Mouse (Mus musculus) B cell, adult (primary cell): ENCODE results near the gene Olfr832. TPM values are rescaled to one million over a fixed set of nuclear protein-coding genes. Genes with fewer than 3 reads are reported as not detected.

Source experiments
- total RNA-seq: library from RNA; stranded (reverse); gene quantifications from 4 replicates; pipeline ENCODE4 v1.2.4, GENCODE M21; 2023; ENCODE audit not compliant: inconsistent age

Gene Olfr832
- not detected in 4 replicates for total RNA-seq

DNA sequence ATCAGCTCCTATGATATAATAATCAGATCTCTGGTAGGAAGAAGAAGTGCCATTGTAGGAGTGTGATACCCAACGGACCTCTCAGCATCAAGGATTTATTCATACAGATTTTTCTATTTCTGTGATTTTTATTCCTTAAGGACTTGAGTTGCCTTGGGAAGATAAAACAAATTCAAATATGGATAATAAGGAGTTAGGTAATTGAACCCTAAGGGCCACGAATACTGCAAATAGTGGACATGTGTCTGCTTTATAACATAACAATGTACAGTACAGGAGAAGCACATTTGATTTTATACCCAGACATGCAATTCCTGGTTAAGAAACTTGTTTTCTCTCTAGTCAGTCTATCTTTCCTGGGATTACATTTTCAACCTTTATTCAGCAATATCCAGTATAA, at the start of gene Olfr832:
Olfr832 (plus strand) TSS at position 301 of the 400 bp plus-strand sequence.

DNA sequence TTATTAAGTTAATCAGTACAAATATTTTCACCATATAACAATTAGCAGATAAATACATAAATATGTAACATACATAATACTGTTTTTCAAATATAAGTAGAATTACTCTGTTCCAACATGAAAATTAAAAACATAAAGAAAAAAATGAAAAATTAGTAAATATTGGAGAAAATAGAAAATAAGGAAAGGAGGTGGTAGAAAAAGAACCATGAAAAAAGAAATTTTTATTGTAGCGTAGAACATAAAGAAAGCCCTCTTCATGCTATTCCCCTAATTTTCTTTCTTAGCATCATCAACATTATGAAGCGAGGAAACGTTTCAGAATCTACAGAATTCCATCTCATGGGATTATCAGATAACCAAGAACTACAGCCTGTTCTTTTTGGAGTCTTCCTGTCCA, 50.8 kb downstream of the Olfr832 start, which contains the start of gene Olfr834:
Olfr834 (plus strand) TSS at position 301 of the 400 bp plus-strand sequence.

Other genes with a start within 250 kb of the Olfr832 start
- gene Olfr24, start 173.1 kb upstream of the Olfr832 start, total RNA-seq, result not detected in 4 replicates
- not detected in 4 replicates for gene Olfr828, start 117.6 kb upstream of the Olfr832 start, total RNA-seq
- not detected in 4 replicates for gene Olfr829, start 82.2 kb upstream of the Olfr832 start, total RNA-seq
- not detected in 4 replicates for gene Olfr830, start 62.4 kb upstream of the Olfr832 start, total RNA-seq
- not detected in 4 replicates for gene Olfr834, start 50.9 kb downstream of the Olfr832 start, total RNA-seq
- not detected in 4 replicates for gene Olfr835, start 95.6 kb downstream of the Olfr832 start, total RNA-seq
- not detected in 4 replicates for gene Olfr836, start 183.3 kb downstream of the Olfr832 start, total RNA-seq
- not detected in 4 replicates for gene Olfr837, start 199.2 kb downstream of the Olfr832 start, total RNA-seq
- gene Olfr839-ps1, start 240.2 kb downstream of the Olfr832 start, total RNA-seq, result 0.06 TPM in 2 of 4 replicates, not detected in the others